In the genomic region with DNA sequence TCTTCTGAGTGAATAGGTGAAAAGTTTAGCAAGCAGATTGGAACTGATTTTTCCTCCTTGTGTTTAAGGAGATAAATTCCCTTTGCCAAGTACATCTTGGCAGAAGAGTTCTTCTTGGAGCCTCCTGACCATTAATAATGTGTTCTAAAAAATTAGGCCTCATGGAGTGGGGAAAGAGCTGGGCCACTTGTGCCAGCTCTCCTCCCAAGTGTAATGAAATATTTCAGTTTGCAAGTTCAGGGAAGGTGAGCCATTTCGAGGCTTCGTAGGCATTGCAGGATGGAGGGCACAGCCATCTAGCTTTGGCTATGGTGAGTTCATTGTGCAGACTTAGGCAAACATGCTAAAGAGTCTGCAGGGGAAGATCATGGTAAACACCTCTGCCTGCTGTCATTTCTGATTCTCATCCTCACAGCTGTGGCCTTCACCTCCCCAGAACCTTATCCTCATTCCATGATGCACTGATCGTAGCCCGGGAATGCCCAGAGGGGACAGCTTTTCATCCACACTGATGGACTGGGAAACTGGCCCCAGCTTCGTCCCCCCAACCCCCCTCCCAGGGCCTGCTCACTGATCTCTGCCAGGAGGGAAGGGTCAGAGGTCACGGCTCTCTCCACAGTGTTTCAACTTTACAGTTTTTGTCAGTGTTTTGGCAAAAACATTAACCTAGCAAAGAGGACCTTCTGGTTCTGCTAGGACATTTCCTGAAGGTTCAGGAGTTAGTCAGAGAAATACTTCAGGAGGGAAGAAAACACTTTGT, we compare ENCODE assay signal across 10 mouse cellular contexts. TPM values are rescaled to one million over a fixed set of nuclear protein-coding genes. Genes with fewer than 3 reads are reported as not detected.
DNase-seq lines count a peak whose midpoint lies in the region; ATAC-seq and TF ChIP-seq lines count a peak whose summit lies in the region.
"Had no signal": no experiment of that assay in that cellular context is flagged by ENCODE, and none has a peak within 500 bp of the region (broad histone marks: within the 10 kb centered on the region; RNA-seq: fewer than 3 reads in every experiment).

No protein-coding gene starts in this region.

- H3K27me3 ChIP-seq in limb, embryonic 14.5 days (ENCODE audit: control insufficient read depth, insufficient read depth, low read length) = no peaks in the 10 kb centered on the region

- H3K9me3 ChIP-seq in limb, embryonic 14.5 days (ENCODE audit: control insufficient read depth, low read length) = no peaks in the 10 kb centered on the region

- peaks cover 22% of the 10 kb centered on the region for H3K36me3 ChIP-seq in limb, embryonic 14.5 days (ENCODE audit: control insufficient read depth, insufficient read depth, low read length)

- no peak overlapping the region for H3K4me3 ChIP-seq in limb, embryonic 14.5 days (replicated peaks; ENCODE audit: low read length)

- TF ChIP-seq POLR2A in limb, embryonic 14.5 days (IDR thresholded peaks at IDR 0.05; ENCODE audit: borderline replicate concordance, extremely low read depth, insufficient read depth, insufficient read length) = no peak

- H3K4me1 ChIP-seq in limb, embryonic 14.5 days (ENCODE audit: control insufficient read depth, insufficient read depth, low read length) = peaks cover 16% of the 10 kb centered on the region; the same call in 1 of the 2 replicates

- no peak overlapping the region for H3K9ac ChIP-seq in limb, embryonic 14.5 days (ENCODE audit: low read depth, low read length, severe bottlenecking)

- no peak overlapping the region for H3K4me2 ChIP-seq in limb, embryonic 14.5 days (replicated peaks; ENCODE audit: low read depth, low read length, severe bottlenecking)

- ATAC-seq in limb, embryonic 14.5 days (ENCODE audit: low FRiP score, low read depth) = no peak

- WGBS in limb, embryonic 14.5 days = 28% methylated on average over 6 of the region's 6 CpGs

- no peak overlapping the region for H3K27ac ChIP-seq in limb, embryonic 14.5 days (replicated peaks; ENCODE audit: low read depth, low read length)

- intact Hi-C loops in heart, postnatal 25 days (cut with DNase I) = loop anchor here (2.0 kb wide), 1 partner anchor 17 kb away; no protein-coding TSS in a partner anchor
- intact Hi-C loops in gastrocnemius, postnatal 14 days (cut with DNase I; ENCODE audit: low total_unique reads) = no loop called here

- peak; percentile 46 to 56 for DNase-seq in heart, adult 18-20 months
- no peak for DNase-seq in heart, postnatal 25 days (ENCODE audit: low spot score)
- DNase-seq in NIH3T3 (ENCODE audit: low read depth) = peak; percentile 85
- DNase-seq in gastrocnemius, postnatal 14 days = peak; percentile 65
- peak; percentile 46 for DNase-seq in limb, embryonic 14.5 days (ENCODE audit: low spot score)
- DNase-seq in layer of hippocampus, postnatal 14 days (ENCODE audit: low spot score in 2 of 2) = no peak
- DNase-seq in layer of hippocampus, postnatal 25 days (ENCODE audit: extremely low spot score in 1 of 2, low spot score in 1 of 2) = no peak
- DNase-seq in right cerebral cortex, adult 2 months (ENCODE audit: low spot score in 2 of 2) = no peak

RNA-seq across cellular contexts. Expression of gene Nid2, which starts 18.6 kb away (rescaled TPM):
- total RNA-seq in heart, adult 18-20 months (2021) = 10 to 100 TPM; 17.1 to 18.9 TPM
- 10 to 100 TPM; 46.4 to 53.2 TPM for total RNA-seq in heart, postnatal 25 days (2021)
- total RNA-seq in gastrocnemius, postnatal 14 days (2021) = 10 to 100 TPM; 46.5 to 62.5 TPM
- 87.3 and 105 TPM in 2 replicates for polyA plus RNA-seq in limb, embryonic 14.5 days (2012; rRNA removed)
- polyA plus RNA-seq in limb, embryonic 14.5 days (2014; fragmentation: Nextera tagmentation; extraction: Ambion mirVana) = 107 and 112 TPM in 2 replicates
- total RNA-seq in layer of hippocampus, postnatal 14 days (2021) = 10 to 100 TPM in 1 of 2 experiments, 1 to 10 TPM in 1; 8.6 to 17.2 TPM
- total RNA-seq in layer of hippocampus, postnatal 25 days (2021) = 1 to 10 TPM; 3.1 to 3.4 TPM
- total RNA-seq: hematopoietic stem cell, adult 5-6 weeks; neutrophil, adult 5-6 weeks had no signal

RNA-seq across cellular contexts. Expression of gene Rtraf, which starts 54.0 kb away (rescaled TPM):
- total RNA-seq in heart, adult 18-20 months (2021) = 10 to 100 TPM; 68.5 to 70.3 TPM
- 10 to 100 TPM; 65.5 to 70.4 TPM for total RNA-seq in heart, postnatal 25 days (2021)
- total RNA-seq in gastrocnemius, postnatal 14 days (2021) = 10 to 100 TPM; 68.0 to 70.2 TPM
- 92.2 and 131 TPM in 2 replicates for polyA plus RNA-seq in limb, embryonic 14.5 days (2012; rRNA removed)
- 239 and 254 TPM in 2 replicates for polyA plus RNA-seq in limb, embryonic 14.5 days (2014; fragmentation: Nextera tagmentation; extraction: Ambion mirVana)
- 10 to 100 TPM; 55.6 to 59.1 TPM for total RNA-seq in layer of hippocampus, postnatal 14 days (2021)
- 10 to 100 TPM; 49.9 to 53.3 TPM for total RNA-seq in layer of hippocampus, postnatal 25 days (2021)

Comparison
In these comparisons a context has a peak if more than half of its experiments do, and no peak if none do; other contexts are left out.
1. DNase-seq: peak in heart, adult 18-20 months (2 of 2), NIH3T3 (single experiment), gastrocnemius, postnatal 14 days (single experiment) and limb, embryonic 14.5 days (single experiment); none in heart, postnatal 25 days (single experiment), layer of hippocampus, postnatal 14 days (0 of 2), layer of hippocampus, postnatal 25 days (0 of 2) and right cerebral cortex, adult 2 months (0 of 2).